ENCODE assay signal across 9 mouse cellular contexts in genomic region chr11:120720450-120720849, GRCm38 (mm10). TPM values are rescaled to one million over a fixed set of nuclear protein-coding genes. Genes with fewer than 3 reads are reported as not detected.
DNase-seq lines count a peak whose midpoint lies in the region; ATAC-seq and TF ChIP-seq lines count a peak whose summit lies in the region.
"Had no signal": no experiment of that assay in that cellular context is flagged by ENCODE, and none has a peak within 500 bp of the region (broad histone marks: within the 10 kb centered on the region; RNA-seq: fewer than 3 reads in every experiment).

No protein-coding gene starts in this region.

- peak; percentile 59 for TF ChIP-seq CTCF in G1E (IDR thresholded peaks at IDR 0.05; ENCODE audit: low read depth, low read length)

- peak overlapping the region; percentile 72 for H3K9ac ChIP-seq in hindbrain, embryonic 11.5 days (ENCODE audit: low read depth, low read length)

- ATAC-seq in G1E (ENCODE audit: extremely low read depth, insufficient number of reproducible peaks, low FRiP score, poor library complexity, severe bottlenecking), result no peak; the same call in 1 of the 2 replicates
- ATAC-seq in hindbrain, embryonic 11.5 days (ENCODE audit: low FRiP score), result peak; percentile 46; the same call in 1 of the 2 replicates

- DNase-seq in G1E (ENCODE audit: low spot score), result peak; percentile 61
- peak; percentile 92 for DNase-seq in cerebellum, adult 8-10 months
- DNase-seq in frontal cortex, adult 2 months (ENCODE audit: extremely low spot score in 1 of 2, low spot score in 1 of 2), result peak; percentile 69 to 95
- peak; percentile 95 for DNase-seq in hindbrain, embryonic 11.5 days (ENCODE audit: low spot score)
- peak; percentile 82 for DNase-seq in layer of hippocampus, adult 9-11 months
- DNase-seq in lung, postnatal 10 days, result peak; percentile 96
- peak; percentile 86 for DNase-seq in ovary, postnatal 36 days (ENCODE audit: low spot score)
- peak; percentile 94 for DNase-seq in thymus, postnatal 14 days

- no peaks in the 10 kb centered on the region for H3K9me3 ChIP-seq in G1E (replicated peaks)
- no peaks in the 10 kb centered on the region for H3K9me3 ChIP-seq in hindbrain, embryonic 11.5 days (ENCODE audit: control insufficient read depth, low read length)

- H3K4me1 ChIP-seq in G1E (ENCODE audit: insufficient read depth, low read depth, low read length), result peaks cover 25% of the 10 kb centered on the region
- peaks cover 10% of the 10 kb centered on the region for H3K4me1 ChIP-seq in hindbrain, embryonic 11.5 days (replicated peaks; ENCODE audit: control insufficient read depth, insufficient read depth, low read length)

- H3K27me3 ChIP-seq in G1E (ENCODE audit: insufficient read depth, low read length), result peaks cover 23% of the 10 kb centered on the region
- H3K27me3 ChIP-seq in hindbrain, embryonic 11.5 days (ENCODE audit: control insufficient read depth, insufficient read depth, low read length), result peaks cover 2% of the 10 kb centered on the region

- H3K4me2 ChIP-seq in hindbrain, embryonic 11.5 days (replicated peaks; ENCODE audit: low read depth, low read length), result peak overlapping the region; percentile 88

- 12% methylated on average over 17 of the region's 17 CpGs for WGBS in hindbrain, embryonic 11.5 days

- H3K27ac ChIP-seq in hindbrain, embryonic 11.5 days (ENCODE audit: low read depth, low read length), result no peak overlapping the region
- H3K27ac ChIP-seq: macrophage had no signal

- no peak overlapping the region for H3K4me3 ChIP-seq in G1E (ENCODE audit: low read depth, low read length)
- H3K4me3 ChIP-seq in hindbrain, embryonic 11.5 days (ENCODE audit: low read depth, low read length), result peak overlapping the region; percentile 52

- peaks cover 74% of the 10 kb centered on the region for H3K36me3 ChIP-seq in G1E (replicated peaks)
- H3K36me3 ChIP-seq in hindbrain, embryonic 11.5 days (ENCODE audit: control insufficient read depth, insufficient read depth, low read length), result peaks cover 5% of the 10 kb centered on the region; the same call in 1 of the 2 replicates

RNA-seq across cellular contexts. Expression of gene Rac3, which starts 0.8 kb away (rescaled TPM):
- total RNA-seq in G1E (2014; fragmentation: Nextera tagmentation) (2.1 TPM in 1 of 2 replicates, not detected in the other), G1E (2017) (0.66 and 0.81 TPM in 2 replicates)
- 1.3 and 2.6 TPM in 2 replicates for polyA plus RNA-seq in G1E (2012)
- polyA plus RNA-seq in frontal cortex, adult 2 months (2012; rRNA removed), result 65.0 and 73.7 TPM in 2 replicates
- 17.6 and 18.2 TPM in 2 replicates for polyA plus RNA-seq in hindbrain, embryonic 11.5 days (2014; fragmentation: Nextera tagmentation; extraction: Ambion mirVana)

RNA-seq across cellular contexts. Expression of gene Dcxr, which starts 6.6 kb away (rescaled TPM):
- 16.6 and 37.5 TPM in 2 replicates for total RNA-seq in G1E (2014; fragmentation: Nextera tagmentation)
- 13.1 and 18.4 TPM in 2 replicates for total RNA-seq in G1E (2017)
- polyA plus RNA-seq in G1E (2012), result 21.0 and 24.2 TPM in 2 replicates
- polyA plus RNA-seq in frontal cortex, adult 2 months (2012; rRNA removed), result 24.2 and 25.6 TPM in 2 replicates
- 14.3 and 15.2 TPM in 2 replicates for polyA plus RNA-seq in hindbrain, embryonic 11.5 days (2014; fragmentation: Nextera tagmentation; extraction: Ambion mirVana)

RNA-seq across cellular contexts. Expression of gene Lrrc45, which starts 6.7 kb away (rescaled TPM):
- total RNA-seq in G1E (2014; fragmentation: Nextera tagmentation) (6.4 and 12.1 TPM in 2 replicates), G1E (2017) (20.0 and 22.2 TPM in 2 replicates)
- 23.3 and 25.4 TPM in 2 replicates for polyA plus RNA-seq in G1E (2012)
- 111 and 130 TPM in 2 replicates for polyA plus RNA-seq in frontal cortex, adult 2 months (2012; rRNA removed)
- 30.7 and 34.4 TPM in 2 replicates for polyA plus RNA-seq in hindbrain, embryonic 11.5 days (2014; fragmentation: Nextera tagmentation; extraction: Ambion mirVana)

RNA-seq across cellular contexts. Expression of gene Cenpx, which starts 6.9 kb away (rescaled TPM):
- total RNA-seq in G1E (2014; fragmentation: Nextera tagmentation), result 250 and 284 TPM in 2 replicates
- total RNA-seq in G1E (2017), result 67.2 and 81.2 TPM in 2 replicates
- 60.9 and 158 TPM in 2 replicates for polyA plus RNA-seq in G1E (2012)
- polyA plus RNA-seq in frontal cortex, adult 2 months (2012; rRNA removed), result 34.0 and 37.4 TPM in 2 replicates
- polyA plus RNA-seq in hindbrain, embryonic 11.5 days (2014; fragmentation: Nextera tagmentation; extraction: Ambion mirVana), result 115 and 121 TPM in 2 replicates

RNA-seq across cellular contexts. Expression of gene Cbr2, which starts 11.5 kb away (rescaled TPM):
- not detected in 2 replicates for total RNA-seq in G1E (2014; fragmentation: Nextera tagmentation)
- total RNA-seq in G1E (2017), result not detected in 2 replicates
- not detected in 2 replicates for polyA plus RNA-seq in G1E (2012)
- polyA plus RNA-seq in frontal cortex, adult 2 months (2012; rRNA removed), result 5.0 and 17.1 TPM in 2 replicates
- 0.82 and 1.6 TPM in 2 replicates for polyA plus RNA-seq in hindbrain, embryonic 11.5 days (2014; fragmentation: Nextera tagmentation; extraction: Ambion mirVana)
